Mouse (Mus musculus) heart, embryonic 11.5 days (tissue): ENCODE results near the gene Prcp. TPM values are rescaled to one million over a fixed set of nuclear protein-coding genes. Genes with fewer than 3 reads are reported as not detected.
A peak's percentile ranks its signal among the peaks of the same experiment; 100 is the strongest.
"Not testable (repeated sequence)": the region's sequence is repeated elsewhere in the genome, so short reads cannot be mapped to it uniquely, and the experiment has no call there.

ENCODE experiments used
- ATAC-seq: fragments of 200-750 bp; cut with Nextera tagmentation; replicated peaks from 2 replicates; pipeline ENCODE4 v1.8.0; 2017; ENCODE audit warnings: moderate library complexity; ENCODE audit not compliant: insufficient number of reproducible peaks, low FRiP score, low TSS enrichment
- H3K27ac ChIP-seq: fragments of 300-500 bp; sonication (generic); 2 replicates; pipeline ENCODE4 v1.5.1; 2014; ENCODE audit warnings: mild to moderate bottlenecking, low read depth, low read length
- H3K27me3 ChIP-seq: fragments of 300-500 bp; sonication (generic); 2 replicates; pipeline ENCODE4 v1.6.1; 2014; ENCODE audit warnings: mild to moderate bottlenecking, low read length, mixed read lengths; ENCODE audit not compliant: control insufficient read depth, insufficient read depth
- H3K36me3 ChIP-seq: fragments of 300-500 bp; sonication (generic); 2 replicates; pipeline ENCODE4 v1.6.1; 2014; ENCODE audit warnings: mild to moderate bottlenecking, low read length, moderate library complexity, mixed read lengths; ENCODE audit not compliant: control insufficient read depth, insufficient read depth
- H3K4me1 ChIP-seq: fragments of 300-500 bp; sonication (generic); 2 replicates; pipeline ENCODE4 v1.6.1; 2014; ENCODE audit warnings: low read length; ENCODE audit not compliant: control insufficient read depth, insufficient read depth
- H3K4me2 ChIP-seq: fragments of 300-500 bp; sonication (generic); 2 replicates; pipeline ENCODE4 v1.6.1; 2014; ENCODE audit warnings: mild to moderate bottlenecking, moderate library complexity
- H3K4me3 ChIP-seq: fragments of 300-500 bp; sonication (generic); 2 replicates; pipeline ENCODE4 v1.5.1; 2014; ENCODE audit warnings: low read depth, low read length
- H3K9ac ChIP-seq: fragments of 300-500 bp; sonication (generic); 2 replicates; pipeline ENCODE4 v1.6.1; 2014; ENCODE audit warnings: mild to moderate bottlenecking, low read depth, low read length, moderate library complexity
- H3K9me3 ChIP-seq: fragments of 300-500 bp; sonication (generic); replicated peaks from 2 replicates; pipeline ENCODE4 v1.6.1; 2016; ENCODE audit warnings: low read length; ENCODE audit not compliant: control insufficient read depth
- WGBS: fragments of 180-500 bp; shearing (Covaris S2); extraction: QIAGEN DNeasy Blood & Tissue Kit; methylation state at CpG from one replicate; pipeline ENCODE4 v1.1.7; 2014; ENCODE audit not compliant: insufficient replicate concordance; 5-methylcytosine and 5-hydroxymethylcytosine counted together
- polyA plus RNA-seq: library from polyadenylated mRNA; unstranded; fragments of >200 nt; fragmentation: Nextera tagmentation; extraction: Ambion mirVana; gene quantifications from 2 replicates; pipeline ENCODE4 v1.2.1, GENCODE M21; 2014

Prcp gene
- polyA plus RNA-seq, 1 experiment from 2014 or later, result 17.5 TPM

GRCm38 (mm10) chr7:92897021-92897420 is 22.8 kb downstream of the Prcp start:
- 35% methylated on average over 2 of the region's 2 CpGs for WGBS
- Histone ChIP-seq H3K9ac (no peak overlapping the region), H3K36me3 (no peaks in the 10 kb centered on the region; the same call in 1 of the 2 replicates), H3K4me2 (no peak overlapping the region), H3K27me3 (no peaks in the 10 kb centered on the region), H3K9me3 (no peaks in the 10 kb centered on the region), H3K4me1 (no peaks in the 10 kb centered on the region), H3K27ac (no peak overlapping the region), H3K4me3 (no peak overlapping the region)
- ATAC-seq, result no peak

- H3K4me1 ChIP-seq, result no peaks in the 10 kb centered on the region
- no peaks in the 10 kb centered on the region; the same call in 1 of the 2 replicates for H3K36me3 ChIP-seq
- ATAC-seq, result peak; percentile 84
- H3K4me2 ChIP-seq, result no peak overlapping the region
- no peaks in the 10 kb centered on the region for H3K27me3 ChIP-seq
- H3K4me3 ChIP-seq, result no peak overlapping the region
- no peaks in the 10 kb centered on the region for H3K9me3 ChIP-seq
- WGBS, result 43% methylated on average over 7 of the region's 7 CpGs
- H3K27ac ChIP-seq, result no peak overlapping the region
- no peak overlapping the region for H3K9ac ChIP-seq
Measured at GRCm38 (mm10) chr7:92903360-92904038, 29.2 kb downstream of the Prcp start.

- not testable (repeated sequence) for H3K9me3 ChIP-seq, H3K4me1 ChIP-seq, H3K36me3 ChIP-seq, H3K27me3 ChIP-seq, H3K9ac ChIP-seq, H3K4me2 ChIP-seq, H3K4me3 ChIP-seq, ATAC-seq, H3K27ac ChIP-seq
- WGBS, result 54% methylated on average over 7 of the region's 7 CpGs
Measured at GRCm38 (mm10) chr7:92904285-92904684, 30.0 kb downstream of the Prcp start.

GRCm38 (mm10) chr7:92920172-92920856 is 46.0 kb downstream of the Prcp start:
- no peak overlapping the region for H3K27ac ChIP-seq
- WGBS, result 79% methylated on average over 6 of the region's 6 CpGs
- no peak overlapping the region for H3K4me3 ChIP-seq
- H3K9ac ChIP-seq, result no peak overlapping the region
- no peak for ATAC-seq
- H3K9me3 ChIP-seq, result no peaks in the 10 kb centered on the region
- H3K4me2 ChIP-seq, result no peak overlapping the region
- H3K36me3 ChIP-seq, result no peaks in the 10 kb centered on the region
- no peaks in the 10 kb centered on the region for H3K27me3 ChIP-seq
- H3K4me1 ChIP-seq, result no peaks in the 10 kb centered on the region

GRCm38 (mm10) chr7:92920857-92921172 is 46.5 kb downstream of the Prcp start:
- 72% methylated on average over 2 of the region's 2 CpGs for WGBS
- no peak for ATAC-seq
- Histone ChIP-seq H3K9me3 (no peaks in the 10 kb centered on the region), H3K4me2 (no peak overlapping the region), H3K27me3 (no peaks in the 10 kb centered on the region), H3K27ac (no peak overlapping the region), H3K9ac (no peak overlapping the region), H3K36me3 (no peaks in the 10 kb centered on the region), H3K4me1 (no peaks in the 10 kb centered on the region), H3K4me3 (no peak overlapping the region)

GRCm38 (mm10) chr7:92932792-92933191 is 58.5 kb downstream of the Prcp start:
- no peaks in the 10 kb centered on the region for H3K9me3 ChIP-seq
- ATAC-seq, result no peak
- no peak overlapping the region for H3K27ac ChIP-seq
- H3K9ac ChIP-seq, result no peak overlapping the region
- no peaks in the 10 kb centered on the region for H3K27me3 ChIP-seq
- peaks cover 2% of the 10 kb centered on the region; the same call in 1 of the 2 replicates for H3K36me3 ChIP-seq
- 79% methylated on average over 8 of the region's 8 CpGs for WGBS
- no peak overlapping the region for H3K4me3 ChIP-seq
- H3K4me1 ChIP-seq, result no peaks in the 10 kb centered on the region
- no peak overlapping the region for H3K4me2 ChIP-seq

GRCm38 (mm10) chr7:92933308-92933948 is 59.2 kb downstream of the Prcp start:
- ATAC-seq, H3K9ac ChIP-seq, H3K4me2 ChIP-seq, H3K4me1 ChIP-seq, H3K4me3 ChIP-seq, H3K36me3 ChIP-seq, H3K27me3 ChIP-seq, H3K9me3 ChIP-seq, H3K27ac ChIP-seq: not testable (repeated sequence)
- WGBS, result 59% methylated on average over 4 of the region's 4 CpGs

- no peak for ATAC-seq
- Histone ChIP-seq H3K9me3 (no peaks in the 10 kb centered on the region), H3K36me3 (no peaks in the 10 kb centered on the region), H3K27me3 (no peaks in the 10 kb centered on the region), H3K4me1 (no peaks in the 10 kb centered on the region), H3K9ac (no peak overlapping the region), H3K4me3 (no peak overlapping the region), H3K27ac (no peak overlapping the region), H3K4me2 (no peak overlapping the region)
- 59% methylated on average over 5 of the region's 5 CpGs for WGBS
Measured at GRCm38 (mm10) chr7:92936747-92937146, 62.5 kb downstream of the Prcp start.
